In the genomic region with DNA sequence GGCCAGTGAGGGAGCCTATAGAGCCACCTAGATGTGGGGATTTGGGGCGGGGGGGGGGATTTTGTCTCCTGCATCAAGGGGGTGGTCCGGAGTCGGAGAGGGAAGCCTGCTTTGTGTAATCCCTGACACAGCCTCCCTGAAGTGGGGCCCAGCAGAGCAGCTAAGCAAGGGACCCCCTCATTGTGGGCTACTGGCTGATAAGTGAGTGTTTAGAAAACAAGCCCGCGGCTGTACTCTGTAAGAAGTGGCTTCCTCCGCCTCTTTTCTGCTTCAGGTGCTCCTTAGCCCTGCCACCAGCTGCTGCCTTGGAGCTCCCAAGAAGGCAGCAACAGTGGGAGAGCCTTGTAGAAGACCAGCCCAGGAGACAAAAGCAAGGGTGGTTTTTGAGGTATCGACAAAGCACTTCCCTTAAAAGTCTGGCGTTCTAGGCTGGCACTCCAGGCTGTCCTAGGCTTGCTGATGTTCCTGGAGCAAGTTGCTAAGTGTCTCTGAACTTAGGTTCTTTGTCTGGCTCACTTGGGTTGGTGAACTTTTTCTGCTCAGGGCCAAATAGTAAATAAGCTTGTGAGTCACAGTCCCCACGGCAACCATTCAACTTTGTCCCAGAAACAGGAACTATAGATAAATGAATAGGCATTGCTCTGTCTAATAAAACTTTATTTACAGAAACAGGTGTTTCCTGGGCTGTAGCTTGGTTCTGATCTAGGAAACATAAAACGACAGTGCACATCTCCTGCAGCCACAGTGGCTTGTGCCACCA, we compare ENCODE assay signal across 8 mouse cellular contexts.
DNase-seq lines count a peak whose midpoint lies in the region; ATAC-seq and TF ChIP-seq lines count a peak whose summit lies in the region.

No protein-coding gene starts in this region.

- no peak for TF ChIP-seq POLR2A in thymus, adult 2 months (IDR thresholded peaks at IDR 0.05; ENCODE audit: control insufficient read depth, extremely low read depth, insufficient read depth, low read length, poor library complexity)

- WGBS in heart, embryonic 11.5 days (ENCODE audit: insufficient replicate concordance): 15% methylated on average over 10 of the region's 10 CpGs
- WGBS in heart, embryonic 15.5 days: 17% methylated on average over 10 of the region's 10 CpGs
- 9% methylated on average over 10 of the region's 10 CpGs for WGBS in liver, postnatal 0 days (ENCODE audit: insufficient replicate concordance)
- 2% methylated on average over 10 of the region's 10 CpGs for WGBS in thymus, adult 2 months

- no peaks in the 10 kb centered on the region for H3K9me3 ChIP-seq in heart, embryonic 11.5 days (replicated peaks; ENCODE audit: control insufficient read depth, low read length)
- H3K9me3 ChIP-seq in heart, embryonic 15.5 days (replicated peaks): no peaks in the 10 kb centered on the region
- H3K9me3 ChIP-seq in liver, postnatal 0 days (ENCODE audit: low read length): no peaks in the 10 kb centered on the region

- ATAC-seq in heart, embryonic 11.5 days (replicated peaks; ENCODE audit: insufficient number of reproducible peaks, low FRiP score, low TSS enrichment): 0 out of 2 replicates have a peak, but pooled peaks have one; percentile 8
- ATAC-seq in heart, embryonic 15.5 days (replicated peaks; ENCODE audit: insufficient number of reproducible peaks, insufficient read depth, low FRiP score, low read depth): no peak
- ATAC-seq in liver, postnatal 0 days: peak; percentile 33

- H3K9ac ChIP-seq in heart, embryonic 11.5 days (ENCODE audit: low read depth, low read length): peak overlapping the region; percentile 62
- peak overlapping the region; percentile 16; the same call in 1 of the 2 replicates for H3K9ac ChIP-seq in heart, embryonic 15.5 days
- H3K9ac ChIP-seq in liver, postnatal 0 days (replicated peaks): peak overlapping the region; percentile 65

- H3K4me2 ChIP-seq in heart, embryonic 11.5 days: peak overlapping the region; percentile 75
- H3K4me2 ChIP-seq in heart, embryonic 15.5 days: peak overlapping the region; percentile 61
- peak overlapping the region; percentile 74 for H3K4me2 ChIP-seq in liver, postnatal 0 days (ENCODE audit: low read depth, low read length)

- 0 out of 2 replicates have a peak overlapping the region, but pooled peaks have one; percentile 13 for H3K27ac ChIP-seq in heart, embryonic 11.5 days (ENCODE audit: low read depth, low read length)
- H3K27ac ChIP-seq in heart, embryonic 15.5 days: peak overlapping the region; percentile 58; the same call in 1 of the 2 replicates
- peak overlapping the region; percentile 41 for H3K27ac ChIP-seq in liver, postnatal 0 days (ENCODE audit: low read depth)
- peak overlapping the region; percentile 59; the same call in 1 of the 2 replicates for H3K27ac ChIP-seq in thymus, adult 2 months (ENCODE audit: control insufficient read depth, insufficient read depth, low read length)

- intact Hi-C loops in heart, postnatal 25 days (cut with DNase I): no loop called here
- intact Hi-C loops in left cerebral cortex, postnatal 4 days (cut with DNase I): no loop called here

- no peaks in the 10 kb centered on the region for H3K27me3 ChIP-seq in heart, embryonic 11.5 days (ENCODE audit: control insufficient read depth, insufficient read depth, low read length)
- 0 out of 2 replicates have a peak, but pooled peaks cover 6% of the 10 kb centered on the region for H3K27me3 ChIP-seq in heart, embryonic 15.5 days
- H3K27me3 ChIP-seq in liver, postnatal 0 days (ENCODE audit: insufficient read depth, low read length): peaks cover 1% of the 10 kb centered on the region; the same call in 1 of the 2 replicates
- no peaks in the 10 kb centered on the region for H3K27me3 ChIP-seq in thymus, adult 2 months (ENCODE audit: control insufficient read depth, insufficient read depth, low read length)

- H3K4me1 ChIP-seq in heart, embryonic 11.5 days (ENCODE audit: control insufficient read depth, insufficient read depth, low read length): peaks cover 21% of the 10 kb centered on the region
- peaks cover 28% of the 10 kb centered on the region for H3K4me1 ChIP-seq in heart, embryonic 15.5 days (replicated peaks)
- peaks cover 24% of the 10 kb centered on the region for H3K4me1 ChIP-seq in liver, postnatal 0 days (ENCODE audit: insufficient read depth)
- peaks cover 26% of the 10 kb centered on the region for H3K4me1 ChIP-seq in thymus, adult 2 months (replicated peaks; ENCODE audit: control insufficient read depth, insufficient read depth, low read length)

- no peak for TF ChIP-seq CTCF in liver, postnatal 0 days (IDR thresholded peaks at IDR 0.05; ENCODE audit: low read depth)
- TF ChIP-seq CTCF in thymus, adult 2 months (IDR thresholded peaks at IDR 0.05; ENCODE audit: borderline replicate concordance, control insufficient read depth, extremely low read depth, insufficient read depth, low read length, poor library complexity): no peak

- no peaks in the 10 kb centered on the region for H3K36me3 ChIP-seq in heart, embryonic 11.5 days (ENCODE audit: control insufficient read depth, insufficient read depth, low read length)
- H3K36me3 ChIP-seq in heart, embryonic 15.5 days: no peaks in the 10 kb centered on the region
- H3K36me3 ChIP-seq in liver, postnatal 0 days (replicated peaks; ENCODE audit: insufficient read depth, low read length): no peaks in the 10 kb centered on the region
- no peaks in the 10 kb centered on the region for H3K36me3 ChIP-seq in thymus, adult 2 months (ENCODE audit: control insufficient read depth, insufficient read depth, low read length)

- no peak for TF ChIP-seq EP300 in liver, postnatal 0 days (IDR thresholded peaks at IDR 0.05; ENCODE audit: low read depth)

- peak overlapping the region; percentile 40 for H3K4me3 ChIP-seq in heart, embryonic 11.5 days (ENCODE audit: low read depth, low read length)
- peak overlapping the region; percentile 37 for H3K4me3 ChIP-seq in heart, embryonic 15.5 days
- H3K4me3 ChIP-seq in liver, postnatal 0 days (ENCODE audit: low read depth, low read length): peak overlapping the region; percentile 41
- H3K4me3 ChIP-seq in thymus, adult 2 months (ENCODE audit: control insufficient read depth, insufficient read depth, low read length): peak overlapping the region; percentile 17

- DNase-seq in heart, postnatal 25 days (ENCODE audit: low spot score): no peak
- DNase-seq in adrenal gland, postnatal 14 days: peak; percentile 45
- peak; percentile 30 for DNase-seq in liver, postnatal 0 days
- peak; percentile 50 for DNase-seq in thymus, adult 2 months
- no peak for DNase-seq in layer of hippocampus, adult 18-20 months (ENCODE audit: low spot score in 2 of 2)
- no peak for DNase-seq in left cerebral cortex, postnatal 4 days

Comparison
In these comparisons a context has a peak if more than half of its experiments do, and no peak if none do; other contexts are left out.
1. DNase-seq: peak in adrenal gland, postnatal 14 days (single experiment), liver, postnatal 0 days (single experiment) and thymus, adult 2 months (single experiment); none in heart, postnatal 25 days (single experiment), layer of hippocampus, adult 18-20 months (0 of 2) and left cerebral cortex, postnatal 4 days (single experiment).
2. Peak in every context shown above with its lines, with median percentiles within 50 percentile points of each other: H3K27ac ChIP-seq, H3K4me2 ChIP-seq, H3K4me3 ChIP-seq and H3K9ac ChIP-seq.